Mouse (Mus musculus) spleen, adult 2 months (tissue): ENCODE results near the gene Mdga1. TPM values are rescaled to one million over a fixed set of nuclear protein-coding genes. Genes with fewer than 3 reads are reported as not detected.

Source experiments
- DNase-seq, 2 experiments: peaks; one replicate each; pipeline versions ENCODE4 v3.0.0 to v3.0.0-alpha.2; 2012 to 2021; ENCODE audit warnings: low spot score in 2 of 2, low read depth in 1 of 2
- H3K27ac ChIP-seq: fragments of 200-500 bp; 2 replicates; pipeline ENCODE4 v1.5.1; 2012; ENCODE audit warnings: low read length, inconsistent platforms; ENCODE audit not compliant: insufficient read depth
- H3K27me3 ChIP-seq: fragments of 200-500 bp; 2 replicates; pipeline ENCODE4 v1.6.1; 2012; ENCODE audit warnings: mild to moderate bottlenecking, moderate library complexity, low read length, inconsistent platforms; ENCODE audit not compliant: control insufficient read depth, insufficient read depth
- H3K36me3 ChIP-seq: fragments of 200-500 bp; 2 replicates; pipeline ENCODE4 v1.6.1; 2012; ENCODE audit warnings: mild to moderate bottlenecking, low read length, inconsistent platforms; ENCODE audit not compliant: control insufficient read depth, insufficient read depth
- H3K4me1 ChIP-seq: fragments of 200-500 bp; 2 replicates; pipeline ENCODE4 v1.6.1; 2011; ENCODE audit warnings: inconsistent platforms; ENCODE audit not compliant: control insufficient read depth, insufficient read depth, insufficient read length
- H3K4me3 ChIP-seq: fragments of 200-500 bp; 2 replicates; pipeline ENCODE4 v1.5.1; 2011; ENCODE audit warnings: mild to moderate bottlenecking, inconsistent platforms; ENCODE audit not compliant: insufficient read depth, insufficient read length; ENCODE audit errors: extremely low read depth
- CTCF ChIP-seq: fragments of 200-500 bp; IDR thresholded peaks from 2 replicates; pipeline ENCODE4 v1.5.1; 2011; ENCODE audit warnings: mild to moderate bottlenecking, inconsistent platforms; ENCODE audit not compliant: insufficient read depth, insufficient read length, insufficient replicate concordance; ENCODE audit errors: extremely low read depth
- POLR2A ChIP-seq: fragments of 200-500 bp; IDR thresholded peaks from 2 replicates; pipeline ENCODE4 v1.6.1; 2011; ENCODE audit warnings: low read depth, low read length, inconsistent platforms
- WGBS: fragments of 180-500 bp; shearing (Covaris S2); methylation state at CpG from one replicate; pipeline ENCODE4 v1.1.7; 2018; 5-methylcytosine and 5-hydroxymethylcytosine counted together
- polyA plus RNA-seq: library from polyadenylated mRNA; depleted of rRNA; stranded (reverse); fragments of >200 nt; gene quantifications from 2 replicates; pipeline ENCODE4 v1.2.3, GENCODE M21; 2012

Gene Mdga1
- polyA plus RNA-seq, 1 experiment = 1.6 TPM

- H3K4me3 ChIP-seq = no peak overlapping the region
- no peaks in the 10 kb centered on the region for H3K36me3 ChIP-seq
- H3K27ac ChIP-seq = no peak overlapping the region
- no peaks in the 10 kb centered on the region for H3K4me1 ChIP-seq
- no peaks in the 10 kb centered on the region for H3K27me3 ChIP-seq
- WGBS = 87% methylated on average over 11 of the region's 11 CpGs
- TF ChIP-seq CTCF = no peak
- no peak for TF ChIP-seq POLR2A
- DNase-seq = no peak
These were observed 25.5 kb downstream of the Mdga1 start for GRCm38 (mm10) chr17:29944376-29944775.

- no peak for DNase-seq
- H3K4me3 ChIP-seq = no peak overlapping the region
- no peaks in the 10 kb centered on the region for H3K36me3 ChIP-seq
- no peaks in the 10 kb centered on the region for H3K4me1 ChIP-seq
- TF ChIP-seq POLR2A = no peak
- no peak for TF ChIP-seq CTCF
- no peaks in the 10 kb centered on the region for H3K27me3 ChIP-seq
- H3K27ac ChIP-seq = no peak overlapping the region
- WGBS = 90% methylated on average over 5 of the region's 5 CpGs
These were observed 30.9 kb downstream of the Mdga1 start for GRCm38 (mm10) chr17:29939011-29939410.

- Histone ChIP-seq H3K4me1 (no peaks in the 10 kb centered on the region), H3K36me3 (no peaks in the 10 kb centered on the region), H3K27me3 (no peaks in the 10 kb centered on the region), H3K27ac (no peak overlapping the region), H3K4me3 (no peak overlapping the region)
- TF ChIP-seq CTCF = no peak
- TF ChIP-seq POLR2A = no peak
- 89% methylated on average over 9 of the region's 9 CpGs for WGBS
- no peak for DNase-seq
These were observed 32.5 kb downstream of the Mdga1 start for GRCm38 (mm10) chr17:29937350-29937781.

GRCm38 (mm10) chr17:29934133-29934851 is 35.6 kb downstream of the Mdga1 start:
- Histone ChIP-seq H3K4me1 (no peaks in the 10 kb centered on the region), H3K4me3 (no peak overlapping the region), H3K36me3 (no peaks in the 10 kb centered on the region), H3K27ac (no peak overlapping the region), H3K27me3 (no peaks in the 10 kb centered on the region)
- no peak for TF ChIP-seq CTCF
- no peak for TF ChIP-seq POLR2A
- no peak for DNase-seq
- WGBS = 76% methylated on average over 12 of the region's 12 CpGs

DNA sequence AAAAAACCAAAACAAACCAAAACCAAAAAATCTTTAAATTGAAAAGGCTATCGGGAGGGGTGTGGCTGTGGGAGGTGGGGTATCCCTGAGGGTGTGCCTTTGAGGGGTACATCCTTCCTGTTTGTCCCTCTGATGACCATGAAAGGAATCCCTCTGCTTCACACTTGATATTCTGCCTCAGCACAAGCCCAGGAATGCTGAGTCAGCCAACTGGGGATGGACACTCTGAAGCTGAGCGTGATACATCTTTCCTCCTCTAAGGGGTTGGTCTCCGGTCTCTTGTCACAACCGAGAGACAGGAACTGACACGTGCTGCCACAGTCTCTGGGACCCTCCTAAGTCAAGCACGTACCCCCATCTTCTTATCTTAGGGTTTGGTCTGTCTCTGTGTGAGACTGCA is 37.1 kb downstream of the Mdga1 start:
- Histone ChIP-seq H3K4me3 (no peak overlapping the region), H3K4me1 (no peaks in the 10 kb centered on the region), H3K36me3 (no peaks in the 10 kb centered on the region), H3K27me3 (no peaks in the 10 kb centered on the region), H3K27ac (no peak overlapping the region)
- TF ChIP-seq POLR2A (no peak), CTCF (no peak)
- no peak for DNase-seq
- WGBS = 67% methylated on average over 6 of the region's 6 CpGs

- Histone ChIP-seq H3K27ac (no peak overlapping the region), H3K4me1 (no peaks in the 10 kb centered on the region), H3K36me3 (no peaks in the 10 kb centered on the region), H3K27me3 (no peaks in the 10 kb centered on the region), H3K4me3 (no peak overlapping the region)
- no peak for TF ChIP-seq POLR2A
- TF ChIP-seq CTCF = no peak
- 93% methylated on average over 31 of the region's 31 CpGs for WGBS
- no peak for DNase-seq
These were observed 38.5 kb downstream of the Mdga1 start for GRCm38 (mm10) chr17:29931224-29931945.

DNA sequence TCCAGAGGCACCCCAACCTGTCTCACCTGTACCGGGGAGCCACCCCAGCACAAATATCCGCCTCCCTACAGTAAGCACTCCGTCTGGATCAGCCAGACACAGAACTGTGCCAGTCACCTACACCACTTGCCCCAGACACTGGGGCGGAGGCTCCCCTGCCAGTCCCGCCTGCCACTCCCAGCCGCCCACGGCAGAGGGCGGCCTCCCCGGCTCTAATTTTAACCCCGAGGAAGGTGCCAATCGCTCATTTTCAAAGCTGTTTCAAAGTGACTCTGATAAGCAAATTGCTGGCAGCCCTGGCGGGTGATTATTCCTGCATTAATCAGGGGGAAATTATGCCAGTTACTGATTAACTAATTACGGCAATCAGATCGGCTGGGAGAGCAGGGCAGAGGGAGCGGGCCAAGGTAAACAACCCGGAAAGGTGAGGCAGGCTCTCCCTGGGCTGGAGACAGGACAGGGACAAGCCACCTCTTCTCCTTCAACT is 41.1 kb downstream of the Mdga1 start:
- no peaks in the 10 kb centered on the region for H3K36me3 ChIP-seq
- TF ChIP-seq CTCF (no peak), POLR2A (no peak)
- no peaks in the 10 kb centered on the region for H3K4me1 ChIP-seq
- no peak overlapping the region for H3K27ac ChIP-seq
- H3K4me3 ChIP-seq = no peak overlapping the region
- DNase-seq = no peak
- no peaks in the 10 kb centered on the region for H3K27me3 ChIP-seq
- WGBS = 40% methylated on average over 16 of the region's 16 CpGs
